Comparison of ENCODE assay signal across 23 mouse cellular contexts in the genomic region with DNA sequence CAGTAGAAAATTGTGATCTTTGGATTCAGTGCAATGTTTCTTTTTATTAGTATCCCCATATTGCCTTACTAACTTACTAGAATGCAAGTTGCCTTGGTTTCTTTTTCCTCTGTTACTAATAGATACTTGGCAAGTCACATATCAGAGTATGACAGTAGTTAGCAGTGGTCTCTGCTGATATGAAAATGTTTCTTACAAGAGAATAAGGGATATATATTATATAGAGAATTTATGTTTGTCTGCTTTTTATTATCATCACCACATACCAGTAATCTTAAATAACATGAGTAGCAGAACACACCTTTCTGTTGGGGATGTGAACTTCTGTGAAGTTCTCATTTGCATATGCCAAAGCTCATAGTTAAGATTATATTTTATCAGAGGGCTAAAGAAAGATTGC. TPM values are rescaled to one million over a fixed set of nuclear protein-coding genes. Genes with fewer than 3 reads are reported as not detected.
DNase-seq lines count a peak whose midpoint lies in the region; ATAC-seq lines count a peak whose summit lies in the region.
"Had no signal": no experiment of that assay in that cellular context is flagged by ENCODE, and none has a peak within 500 bp of the region (broad histone marks: within the 10 kb centered on the region; RNA-seq: fewer than 3 reads in every experiment).

No protein-coding gene starts in this region.

- peaks cover 10% of the 10 kb centered on the region for H3K4me1 ChIP-seq in liver, embryonic 11.5 days (replicated peaks; ENCODE audit: control insufficient read depth, insufficient read depth, low read length)
- peaks cover 64% of the 10 kb centered on the region for H3K4me1 ChIP-seq in liver, embryonic 12.5 days
- peaks cover 3% of the 10 kb centered on the region for H3K4me1 ChIP-seq in liver, embryonic 16.5 days (ENCODE audit: control insufficient read depth, low read depth, low read length)
- H3K4me1 ChIP-seq: heart, embryonic 10.5 days; hindbrain, embryonic 13.5 days had no signal

- H3K27me3 ChIP-seq in liver, embryonic 11.5 days (replicated peaks; ENCODE audit: control insufficient read depth, insufficient read depth, low read length), result no peaks in the 10 kb centered on the region
- H3K27me3 ChIP-seq in liver, embryonic 12.5 days (replicated peaks), result no peaks in the 10 kb centered on the region
- H3K27me3 ChIP-seq in liver, embryonic 16.5 days (ENCODE audit: control insufficient read depth, insufficient read depth, low read depth, low read length), result no peaks in the 10 kb centered on the region
- H3K27me3 ChIP-seq: embryonic facial prominence, embryonic 13.5 days; forebrain, embryonic 15.5 days; hindbrain, embryonic 13.5 days had no signal

- peak overlapping the region; percentile 23; the same call in 1 of the 2 replicates for H3K4me2 ChIP-seq in liver, embryonic 11.5 days
- peak overlapping the region; percentile 45 for H3K4me2 ChIP-seq in liver, embryonic 12.5 days
- H3K4me2 ChIP-seq in liver, embryonic 16.5 days (ENCODE audit: low read depth, low read length), result peak overlapping the region; percentile 30; the same call in 1 of the 2 replicates
- H3K4me2 ChIP-seq: embryonic facial prominence, embryonic 13.5 days; forebrain, embryonic 15.5 days; hindbrain, embryonic 13.5 days had no signal

- H3K36me3 ChIP-seq in liver, embryonic 11.5 days (ENCODE audit: control insufficient read depth, insufficient read depth, low read length), result 0 out of 2 replicates have a peak, but pooled peaks cover 2% of the 10 kb centered on the region
- peaks cover 8% of the 10 kb centered on the region; the same call in 1 of the 2 replicates for H3K36me3 ChIP-seq in liver, embryonic 12.5 days
- no peaks in the 10 kb centered on the region for H3K36me3 ChIP-seq in liver, embryonic 16.5 days (ENCODE audit: control insufficient read depth, insufficient read depth)
- H3K36me3 ChIP-seq: embryonic facial prominence, embryonic 13.5 days; forebrain, embryonic 10.5 days; forebrain, embryonic 15.5 days; hindbrain, embryonic 13.5 days had no signal

- DNase-seq in liver, embryonic 11.5 days (ENCODE audit: low spot score), result no peak
- no peak for DNase-seq in liver
- DNase-seq in layer of hippocampus, postnatal 14 days (ENCODE audit: low spot score in 2 of 2), result no peak
- DNase-seq in heart, postnatal 4 days, result no peak
- DNase-seq in lung, postnatal 10 days, result no peak
- no peak for DNase-seq in urinary bladder, postnatal 25 days (ENCODE audit: low spot score)
- DNase-seq: adrenal gland, postnatal 14 days; B cell, adult 2 months; cerebellum, adult 8-10 months; cerebellum, postnatal 14 days; gastrocnemius, postnatal 10 days; heart, adult 18-20 months; heart, postnatal 10 days had no signal

- ATAC-seq in liver, embryonic 11.5 days (replicated peaks; ENCODE audit: low FRiP score), result peak; percentile 85
- peak; percentile 84 for ATAC-seq in liver, embryonic 12.5 days
- peak; percentile 80 for ATAC-seq in liver, embryonic 16.5 days (ENCODE audit: low read depth)
- ATAC-seq: CD4-positive, CD25-positive, alpha-beta regulatory T cell, adult 4 months; forebrain, embryonic 15.5 days; hindbrain, postnatal 0 days had no signal

- no peak overlapping the region for H3K9ac ChIP-seq in liver, embryonic 11.5 days (ENCODE audit: low read depth, low read length)
- H3K9ac ChIP-seq in liver, embryonic 12.5 days, result 0 out of 2 replicates have a peak overlapping the region, but pooled peaks have one; percentile 12
- H3K9ac ChIP-seq in liver, embryonic 16.5 days (ENCODE audit: low read depth, low read length), result no peak overlapping the region
- H3K9ac ChIP-seq: embryonic facial prominence, embryonic 13.5 days; forebrain, embryonic 15.5 days; hindbrain, embryonic 13.5 days had no signal

- H3K9me3 ChIP-seq in liver, embryonic 11.5 days (ENCODE audit: control insufficient read depth, low read length), result no peaks in the 10 kb centered on the region
- no peaks in the 10 kb centered on the region for H3K9me3 ChIP-seq in liver, embryonic 12.5 days (replicated peaks)
- H3K9me3 ChIP-seq in liver, embryonic 16.5 days (replicated peaks; ENCODE audit: control insufficient read depth, low read length), result no peaks in the 10 kb centered on the region
- H3K9me3 ChIP-seq: embryonic facial prominence, embryonic 13.5 days; forebrain, embryonic 10.5 days; forebrain, embryonic 15.5 days; G1E; heart, embryonic 10.5 days; hindbrain, embryonic 13.5 days had no signal

- no peak overlapping the region for H3K27ac ChIP-seq in liver, embryonic 11.5 days (ENCODE audit: low read depth, low read length)
- H3K27ac ChIP-seq in liver, embryonic 12.5 days, result peak overlapping the region; percentile 77
- no peak overlapping the region for H3K27ac ChIP-seq in liver, embryonic 16.5 days (ENCODE audit: low read length)
- H3K27ac ChIP-seq: embryonic facial prominence, embryonic 13.5 days; forebrain, embryonic 10.5 days; forebrain, embryonic 15.5 days; heart, embryonic 10.5 days; hindbrain, embryonic 13.5 days; hindbrain, postnatal 0 days had no signal

- no peak overlapping the region for H3K4me3 ChIP-seq in liver, embryonic 11.5 days (ENCODE audit: low read depth, low read length)
- H3K4me3 ChIP-seq in liver, embryonic 12.5 days, result no peak overlapping the region
- no peak overlapping the region for H3K4me3 ChIP-seq in liver, embryonic 16.5 days (ENCODE audit: low read depth, low read length)
- H3K4me3 ChIP-seq: embryonic facial prominence, embryonic 13.5 days; forebrain, embryonic 10.5 days; forebrain, embryonic 15.5 days; heart, embryonic 10.5 days; hindbrain, embryonic 13.5 days had no signal

RNA-seq across cellular contexts. Expression of a gene that starts 19.8 kb away (rescaled TPM):
- polyA plus RNA-seq in liver, embryonic 11.5 days (2014; fragmentation: Nextera tagmentation; extraction: Ambion mirVana), result 27.2 and 31.3 TPM in 2 replicates
- polyA plus RNA-seq in liver, embryonic 12.5 days (2016; fragmentation: Nextera tagmentation; extraction: Ambion mirVana), result 27.1 and 27.9 TPM in 2 replicates
- polyA plus RNA-seq in liver, embryonic 16.5 days (2015; fragmentation: Nextera tagmentation; extraction: Ambion mirVana), result 18.8 and 20.1 TPM in 2 replicates
- total RNA-seq in layer of hippocampus, postnatal 14 days (2021), result 10 to 100 TPM; 36.6 to 38.4 TPM
- total RNA-seq in heart, postnatal 4 days (2021), result 10 to 100 TPM; 29.7 to 34.0 TPM
